Mouse (Mus musculus): Measurements from ENCODE around the gene Thbs1.

- no peak for TF ChIP-seq CTCF (IDR thresholded peaks at IDR 0.05; ENCODE audit: low read depth, low read length)
- TF ChIP-seq GATA1 (IDR thresholded peaks at IDR 0.05; ENCODE audit: borderline replicate concordance, low read length): no peak
- TF ChIP-seq TAL1 (conservative IDR thresholded peaks at IDR 0.05; ENCODE audit: low read depth, low read length): no peak
- TF ChIP-seq POLR2AphosphoS5 (IDR thresholded peaks at IDR 0.05; ENCODE audit: insufficient replicate concordance, low read depth, low read length): no peak
- no peak for TF ChIP-seq GATA2 (IDR thresholded peaks at IDR 0.05; ENCODE audit: borderline replicate concordance, low read depth, low read length)
Measured at GRCm38 (mm10) chr2:118174558-118175383, 63.1 kb downstream of the Thbs1 start.

Measured in G1E (cell line).